10 mouse cellular contexts compared by ENCODE assay signal in genomic region chr10:122991053-122991452, GRCm38 (mm10).
A peak's percentile ranks its signal among the peaks of the same experiment; 100 is the strongest.
DNase-seq lines count a peak whose midpoint lies in the region; ATAC-seq and TF ChIP-seq lines count a peak whose summit lies in the region.
"Had no signal": no experiment of that assay in that cellular context is flagged by ENCODE, and none has a peak within 500 bp of the region (broad histone marks: within the 10 kb centered on the region; RNA-seq: fewer than 3 reads in every experiment).

No protein-coding gene starts in this region.

- no peak for ATAC-seq in stomach, postnatal 0 days (ENCODE audit: low FRiP score, low TSS enrichment)

- no peaks in the 10 kb centered on the region for H3K4me1 ChIP-seq in stomach, postnatal 0 days (replicated peaks; ENCODE audit: control insufficient read depth, insufficient read depth)

- peak; percentile 62 to 69 for DNase-seq in frontal cortex, adult 2 months (ENCODE audit: extremely low spot score in 1 of 2, low spot score in 1 of 2)
- no peak for DNase-seq in frontal cortex, postnatal 14 days (ENCODE audit: low spot score in 2 of 2)
- DNase-seq in right cerebral cortex, adult 18-20 months: peak; percentile 53
- DNase-seq in right cerebral cortex, postnatal 25 days: no peak
- peak; percentile 68 for DNase-seq in layer of hippocampus, adult 9-10 months (ENCODE audit: low spot score)
- no peak for DNase-seq in stomach, postnatal 0 days (ENCODE audit: low spot score)
- no peak for DNase-seq in spleen, postnatal 14 days (ENCODE audit: low spot score in 2 of 2)
- no peak for DNase-seq in ovary, postnatal 10 days (ENCODE audit: low spot score)
- DNase-seq: gastrocnemius, postnatal 14 days; liver had no signal

- peaks cover 9% of the 10 kb centered on the region for H3K36me3 ChIP-seq in stomach, postnatal 0 days (ENCODE audit: control insufficient read depth, insufficient read depth, low read length)

- WGBS in stomach, postnatal 0 days: 62% methylated on average over 9 of the region's 9 CpGs

- H3K9me3 ChIP-seq in stomach, postnatal 0 days (ENCODE audit: control insufficient read depth, low read length): no peaks in the 10 kb centered on the region

- no peaks in the 10 kb centered on the region for H3K27me3 ChIP-seq in stomach, postnatal 0 days (ENCODE audit: control insufficient read depth, insufficient read depth, low read length)

- TF ChIP-seq EP300 in stomach, postnatal 0 days (optimal IDR thresholded peaks at IDR 0.05): no peak

- H3K4me3 ChIP-seq in stomach, postnatal 0 days (ENCODE audit: low read depth, low read length): no peak overlapping the region

- no peak for TF ChIP-seq CTCF in stomach, postnatal 0 days (IDR thresholded peaks at IDR 0.05; ENCODE audit: low read depth)

- H3K27ac ChIP-seq in stomach, postnatal 0 days (replicated peaks): peak overlapping the region; percentile 35

- no peak overlapping the region for H3K4me2 ChIP-seq in stomach, postnatal 0 days (replicated peaks; ENCODE audit: low read depth)

- no peak overlapping the region for H3K9ac ChIP-seq in stomach, postnatal 0 days (ENCODE audit: low read length)

Comparison
In these comparisons a context has a peak if more than half of its experiments do, and no peak if none do; other contexts are left out.
1. DNase-seq: peak in frontal cortex, adult 2 months (2 of 2), right cerebral cortex, adult 18-20 months (single experiment) and layer of hippocampus, adult 9-10 months (single experiment); none in frontal cortex, postnatal 14 days (0 of 2), right cerebral cortex, postnatal 25 days (single experiment), stomach, postnatal 0 days (single experiment), spleen, postnatal 14 days (0 of 2) and ovary, postnatal 10 days (single experiment).